Mouse (Mus musculus) embryo, embryonic 10.5 days (tissue): Measurements from ENCODE around the gene Kbtbd3.

ENCODE experiments used
- DNase-seq: peaks from one replicate; pipeline ENCODE4 v3.0.0-alpha.2; 2015; ENCODE audit warnings: low spot score

The Kbtbd3 gene

GRCm38 (mm10) chr9:4309351-4310085 is at the start of gene Kbtbd3, which contains the start of gene Aasdhppt:
TSS of gene Kbtbd3 (plus strand) at chr9:4309833.
TSS of gene Aasdhppt (minus strand) at chr9:4309471.
- DNase-seq = peak; percentile 99

DNA sequence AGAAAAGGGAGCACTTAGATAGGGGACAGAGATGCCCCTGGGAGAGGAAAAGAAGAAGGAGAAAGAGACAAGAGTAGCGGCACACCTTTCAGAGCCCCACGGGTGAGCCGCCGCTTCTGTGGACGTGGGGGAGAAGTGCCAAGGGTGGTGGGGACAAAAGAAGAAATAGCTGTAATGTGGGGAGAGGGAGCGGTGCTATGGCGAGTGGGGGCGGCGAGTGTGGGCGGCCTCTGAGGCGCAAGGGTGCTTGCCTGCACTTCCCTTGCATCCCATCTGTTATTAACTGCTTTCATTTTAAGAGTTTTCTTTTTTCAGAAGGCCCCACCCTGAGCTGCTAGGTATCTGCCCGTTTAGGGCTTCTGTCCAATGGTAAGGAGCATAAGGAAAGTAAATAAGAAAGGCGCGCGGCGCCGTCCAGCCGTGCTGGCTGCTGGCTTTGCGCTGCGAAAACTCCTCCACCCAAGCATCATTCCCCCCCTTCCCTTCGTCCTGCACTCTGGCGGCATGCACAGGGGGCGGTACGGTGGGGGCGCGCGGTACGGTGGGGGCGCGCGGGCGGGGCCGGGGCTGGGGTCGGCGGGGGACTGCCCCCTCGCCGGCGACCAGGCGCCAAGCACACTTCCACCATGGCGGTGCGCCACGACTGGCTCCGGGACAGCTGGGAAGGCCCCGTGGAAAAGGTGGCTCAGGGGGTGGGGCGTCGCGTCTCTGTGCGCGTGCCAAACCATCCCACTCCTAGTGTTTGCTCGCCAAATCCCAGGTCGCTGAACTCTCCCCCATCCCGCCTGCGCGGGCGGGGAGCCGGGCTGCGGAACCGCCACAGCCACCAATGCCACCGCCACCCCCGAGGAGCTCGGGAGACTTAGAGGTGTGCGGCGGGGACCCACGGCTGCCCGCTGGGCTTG is 49.5 kb upstream of the Kbtbd3 start:
- DNase-seq = peak; percentile 68

DNA sequence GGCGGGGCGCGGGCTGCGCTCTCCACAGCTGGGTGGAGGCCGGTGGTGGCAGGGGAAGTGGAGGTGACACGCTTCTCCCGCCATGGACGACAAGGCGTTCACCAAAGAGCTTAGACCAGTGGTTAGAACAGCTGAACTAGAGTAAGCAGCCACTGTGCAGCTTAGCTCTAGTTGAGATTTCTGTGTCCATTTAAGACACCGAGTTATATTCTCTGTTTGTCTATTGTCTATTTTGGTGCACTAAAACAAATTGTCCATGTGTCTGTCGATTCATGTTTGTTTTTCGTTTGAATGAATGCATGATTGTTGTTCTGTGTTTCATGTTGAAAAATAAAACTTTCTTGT is 48.9 kb upstream of the Kbtbd3 start:
- no peak for DNase-seq

DNA sequence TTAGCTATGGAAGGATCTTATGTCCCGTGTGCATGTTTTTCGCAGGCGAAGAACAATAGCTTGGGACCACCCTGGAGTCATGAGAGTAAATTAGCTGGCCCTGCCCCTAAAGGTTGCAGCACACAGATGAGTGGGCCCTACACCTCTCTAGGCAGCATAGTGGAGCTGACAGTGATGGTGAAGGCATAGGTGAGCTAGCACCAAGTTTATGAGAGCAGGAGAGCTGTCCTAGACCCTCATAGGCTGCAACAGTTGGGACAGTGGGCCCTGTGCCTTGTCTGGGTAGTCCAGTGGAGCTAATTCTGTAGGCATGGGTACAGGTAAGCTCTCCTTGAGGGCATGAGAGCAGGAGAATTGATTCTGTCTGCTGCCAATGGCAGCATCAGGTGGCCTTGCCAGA is 42.8 kb upstream of the Kbtbd3 start:
- no peak for DNase-seq

- no peak for DNase-seq
Observed at GRCm38 (mm10) chr9:4283850-4284249, 25.8 kb upstream of the Kbtbd3 start.

DNA sequence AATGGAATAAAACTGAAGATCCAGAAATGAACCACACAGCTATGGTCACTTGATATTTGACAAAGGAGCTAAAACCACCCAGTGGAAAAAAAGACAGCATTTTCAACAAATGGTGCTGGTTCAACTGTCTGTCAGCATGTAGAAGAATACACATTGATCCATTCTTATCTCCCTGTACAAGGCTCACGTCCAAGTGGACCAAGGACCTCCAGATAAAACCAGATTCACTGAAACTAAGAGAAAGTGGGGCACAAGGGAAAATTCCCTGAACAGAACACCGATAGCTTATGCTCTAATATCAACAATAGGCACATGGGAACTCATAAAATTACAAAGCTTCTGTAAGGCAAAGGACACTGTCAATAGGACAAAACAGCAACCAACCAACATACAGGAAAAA is 9.2 kb upstream of the Kbtbd3 start:
- DNase-seq = no peak

DNA sequence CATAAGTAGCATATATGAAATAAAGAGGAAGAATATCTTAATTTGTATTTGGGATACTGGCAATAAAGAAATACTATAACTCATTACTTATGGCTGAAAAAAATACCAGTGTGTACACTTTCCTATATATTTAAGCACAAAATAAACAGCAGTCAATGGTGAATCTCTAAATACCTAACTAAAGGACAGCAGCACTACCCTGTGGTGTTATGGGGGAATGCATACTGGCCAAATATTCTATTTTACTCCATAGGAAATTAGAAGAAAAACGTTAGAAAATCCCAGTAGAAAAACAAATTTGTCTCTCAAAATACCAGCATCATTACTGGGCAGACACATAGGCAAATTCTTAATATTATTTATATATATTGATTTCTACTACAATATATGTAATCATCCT is 4.8 kb upstream of the Kbtbd3 start:
- DNase-seq = no peak

DNA sequence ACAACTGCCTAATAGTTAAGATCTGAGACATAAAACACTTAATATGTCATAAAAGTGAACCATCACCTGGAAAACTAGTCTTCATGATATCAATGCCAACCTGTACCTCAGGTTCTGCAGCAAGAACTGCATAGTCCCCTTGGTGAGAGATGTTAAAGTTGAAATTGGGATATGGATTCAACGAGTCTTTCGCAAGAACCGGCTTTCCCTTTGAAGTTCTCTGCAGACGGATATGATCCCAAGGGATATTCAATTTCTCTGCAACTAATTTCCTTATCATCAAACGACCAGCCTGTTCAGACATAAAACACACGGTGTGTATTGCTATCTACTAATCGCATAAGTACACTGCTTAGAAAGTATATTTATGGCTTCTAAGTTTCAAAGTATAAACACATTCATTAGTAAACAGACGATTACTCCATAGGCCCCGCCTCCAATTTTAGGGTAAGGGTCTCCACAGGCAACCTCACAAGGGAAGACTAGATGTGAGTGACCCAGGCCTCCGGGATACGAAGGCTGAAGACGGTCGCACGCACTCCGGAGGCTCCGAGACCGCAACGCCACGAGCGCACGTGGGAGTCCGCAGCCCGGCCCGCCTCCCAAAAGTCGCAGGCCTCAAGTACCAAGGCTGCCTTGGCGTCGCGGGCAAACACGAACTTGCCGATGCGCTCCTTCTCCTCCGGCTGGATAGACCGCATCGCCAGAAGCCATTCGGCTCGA is 844 bp upstream of the Kbtbd3 start:
- no peak for DNase-seq

DNA sequence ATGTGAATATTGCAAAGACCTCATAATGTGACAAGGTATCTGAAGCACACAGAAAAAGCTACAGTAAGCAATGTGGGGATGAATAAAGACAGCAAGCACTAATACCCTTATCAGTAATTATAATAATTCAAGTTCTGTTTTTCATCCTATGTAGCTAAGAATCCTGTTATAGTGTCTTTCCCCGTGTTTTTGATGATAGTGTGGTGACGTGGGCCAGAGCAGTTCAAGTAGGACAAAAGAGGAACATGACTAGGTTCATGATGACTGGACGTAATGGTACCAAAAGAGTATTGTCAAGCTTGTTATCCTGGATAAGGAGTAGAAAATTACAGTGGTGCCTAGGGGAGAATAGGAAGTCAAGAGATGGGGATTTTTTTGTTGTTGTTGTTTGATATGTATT is 1.1 kb downstream of the Kbtbd3 start:
- DNase-seq = peak; percentile 5

DNA sequence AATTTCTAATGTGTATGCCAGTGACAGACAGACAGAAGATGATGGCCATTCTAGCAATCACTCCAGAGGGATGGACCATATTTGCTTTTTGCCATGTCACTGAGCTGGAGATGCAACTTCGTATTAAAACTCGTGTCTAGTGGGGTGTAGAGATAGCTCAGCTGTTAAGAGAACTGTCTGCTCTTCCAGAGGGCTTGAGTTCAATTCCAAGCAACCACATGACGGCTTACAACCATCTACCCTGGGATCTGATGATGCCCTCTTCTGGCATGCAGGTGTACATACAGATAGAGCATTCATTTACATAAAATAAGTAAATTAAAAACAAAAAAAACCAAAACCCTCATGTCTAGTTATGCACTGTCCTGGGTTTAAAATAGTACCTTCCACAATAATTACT is 1.5 kb downstream of the Kbtbd3 start:
- DNase-seq = no peak

DNA sequence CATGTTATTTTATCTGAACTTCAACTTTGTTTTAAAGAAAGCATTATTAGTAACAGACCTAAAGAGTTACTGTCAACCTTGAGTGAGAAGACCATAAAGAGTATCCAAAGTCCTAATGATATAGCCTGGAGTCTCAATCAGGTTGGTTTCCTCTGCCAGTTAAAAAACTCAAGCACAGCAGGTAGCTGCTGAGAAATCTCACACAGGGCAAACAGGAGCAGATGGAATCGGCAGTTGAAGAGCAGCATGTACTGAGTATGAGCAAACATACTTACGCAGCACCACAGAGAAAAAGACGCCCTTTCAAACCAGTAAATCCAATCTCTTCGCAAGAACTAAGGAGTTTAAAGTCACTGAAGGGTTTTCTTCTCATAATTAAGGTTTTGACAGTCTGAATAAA is 4.3 kb downstream of the Kbtbd3 start:
- no peak for DNase-seq

GRCm38 (mm10) chr9:4315746-4316145 is 6.1 kb downstream of the Kbtbd3 start:
- DNase-seq = no peak

DNA sequence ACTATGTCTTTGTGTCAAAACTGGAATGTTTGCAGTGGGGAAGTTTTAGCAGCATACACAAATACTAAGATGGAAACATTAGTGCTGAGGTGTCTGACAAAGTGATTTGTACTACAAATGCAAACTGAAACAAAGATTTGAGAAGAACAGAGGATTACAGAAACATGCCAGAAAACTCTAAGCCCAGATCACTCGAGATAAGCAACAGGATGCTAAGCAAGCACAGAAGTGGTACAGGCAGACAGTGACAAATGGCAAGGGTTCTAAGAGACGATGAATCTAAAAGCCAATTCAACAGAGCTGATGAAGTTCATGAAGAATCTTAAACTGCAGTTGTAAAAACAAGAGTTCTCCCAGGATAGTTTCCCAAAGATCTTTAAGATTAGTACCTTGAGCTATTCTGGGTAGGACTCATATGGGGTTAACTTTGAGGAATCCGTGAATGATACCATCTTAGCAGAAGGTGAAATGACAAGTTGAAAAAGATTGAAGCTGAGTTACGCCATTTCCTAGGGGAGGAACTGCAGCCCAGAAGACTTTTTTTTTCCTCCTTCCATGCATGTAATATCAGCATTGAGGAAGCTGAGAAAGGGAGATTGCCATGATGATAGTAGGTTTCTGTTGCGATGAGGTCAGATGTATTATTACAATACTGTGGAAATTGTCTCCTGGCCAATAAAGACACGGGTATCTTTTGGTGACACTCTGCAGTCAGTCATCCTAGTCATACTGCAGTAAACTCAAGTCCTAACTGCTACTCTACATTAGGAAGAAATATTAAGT is 9.5 kb downstream of the Kbtbd3 start:
- no peak for DNase-seq

DNA sequence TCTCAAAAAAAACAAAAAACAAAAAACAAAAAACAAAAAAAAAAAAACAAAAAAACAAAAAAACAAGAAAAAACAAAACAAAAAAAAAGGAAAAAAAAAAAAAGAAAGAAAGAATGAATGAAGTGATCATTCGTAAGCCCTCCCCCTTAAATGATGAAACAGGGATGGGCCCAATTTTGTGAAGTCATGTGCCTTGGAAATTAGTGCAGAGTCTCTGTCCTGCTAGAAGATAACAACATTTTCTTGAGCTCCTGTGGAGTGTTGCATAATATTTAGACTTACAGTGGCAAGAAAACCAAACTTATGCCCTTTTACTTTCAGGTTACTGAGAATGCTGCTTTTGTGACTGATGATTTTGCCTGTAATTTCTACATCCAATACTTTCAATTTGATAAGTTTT is 43.5 kb downstream of the Kbtbd3 start:
- no peak for DNase-seq

DNA sequence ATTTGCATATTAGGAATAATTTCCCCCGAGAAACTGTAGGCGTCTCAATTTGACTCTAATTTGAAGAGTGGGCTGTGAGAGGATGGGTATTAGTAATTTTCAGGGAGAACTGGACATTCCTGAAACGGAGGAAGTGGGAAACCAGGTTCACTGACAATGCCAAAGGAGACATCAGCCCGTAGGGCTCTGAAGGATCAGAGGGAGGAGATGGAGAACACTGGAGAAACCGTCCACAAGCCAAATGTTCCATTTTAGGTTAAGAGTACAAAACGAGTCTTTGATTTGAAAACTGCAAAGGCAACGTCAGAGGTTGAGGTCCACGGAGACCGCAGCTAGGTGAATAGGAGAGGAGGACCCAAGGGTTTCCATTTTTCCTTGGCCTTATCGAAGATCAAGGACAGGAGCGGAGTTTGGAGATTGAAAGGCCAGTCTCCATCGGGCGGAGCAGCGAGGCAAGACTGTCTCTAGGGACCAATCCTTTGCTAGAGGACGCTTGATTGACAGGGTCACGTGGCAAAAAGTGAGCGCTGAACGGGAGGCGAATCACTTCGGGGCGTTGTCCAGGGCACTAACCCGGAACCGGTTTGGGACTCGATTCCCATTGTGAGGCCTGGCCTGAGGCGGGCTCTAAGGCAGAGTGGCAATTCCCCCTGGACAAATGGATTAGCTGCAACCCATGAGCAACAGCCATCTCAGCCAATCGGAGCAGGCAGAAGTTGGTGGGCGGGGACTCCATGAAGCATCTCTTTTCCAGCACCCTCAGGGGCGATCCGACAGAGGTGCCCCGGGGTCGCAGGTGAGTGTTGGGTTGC is 66.4 kb downstream of the Kbtbd3 start, which contains the start of gene Msantd4:
Msantd4 (plus strand) TSS at position 735 of the 812 bp plus-strand sequence.
- peak; percentile 99 for DNase-seq

GRCm38 (mm10) chr9:4376640-4377120 is 67.0 kb downstream of the Kbtbd3 start:
- DNase-seq = no peak
